Mouse (Mus musculus) limb, embryonic 12.5 days (tissue): ENCODE data around the gene AC131692.1. TPM values are rescaled to one million over a fixed set of nuclear protein-coding genes. Genes with fewer than 3 reads are reported as not detected.
A peak's percentile ranks its signal among the peaks of the same experiment; 100 is the strongest.

ENCODE experiments used
- ATAC-seq: fragments of 200-750 bp; cut with Nextera tagmentation; 2 replicates; pipeline ENCODE4 v1.8.0; 2017; ENCODE audit warnings: low read depth, moderate TSS enrichment; ENCODE audit not compliant: insufficient number of reproducible peaks, insufficient read depth, low FRiP score, low TSS enrichment
- H3K27ac ChIP-seq: fragments of 300-500 bp; sonication (generic); 2 replicates; pipeline ENCODE4 v1.5.1; 2016; ENCODE audit warnings: mild to moderate bottlenecking, moderate library complexity
- H3K27me3 ChIP-seq: fragments of 300-500 bp; sonication (generic); 2 replicates; pipeline ENCODE4 v1.6.1; 2016; ENCODE audit warnings: mild to moderate bottlenecking, moderate library complexity
- H3K36me3 ChIP-seq: fragments of 300-500 bp; sonication (generic); 2 replicates; pipeline ENCODE4 v1.6.1; 2016; ENCODE audit warnings: mild to moderate bottlenecking, moderate library complexity
- H3K4me1 ChIP-seq: fragments of 300-500 bp; sonication (generic); replicated peaks from 2 replicates; pipeline ENCODE4 v1.6.1; 2016
- H3K4me2 ChIP-seq: fragments of 300-500 bp; sonication (generic); 2 replicates; pipeline ENCODE4 v1.6.1; 2016; ENCODE audit warnings: mild to moderate bottlenecking, moderate library complexity
- H3K4me3 ChIP-seq: fragments of 300-500 bp; sonication (generic); replicated peaks from 2 replicates; pipeline ENCODE4 v1.5.1; 2016; ENCODE audit warnings: mild to moderate bottlenecking
- H3K9ac ChIP-seq: fragments of 300-500 bp; sonication (generic); replicated peaks from 2 replicates; pipeline ENCODE4 v1.6.1; 2016; ENCODE audit warnings: mild to moderate bottlenecking, moderate library complexity
- H3K9me3 ChIP-seq: fragments of 300-500 bp; sonication (generic); 2 replicates; pipeline ENCODE4 v1.6.1; 2016; ENCODE audit warnings: mild to moderate bottlenecking, moderate library complexity
- WGBS: fragments of 180-500 bp; shearing (Covaris S2); methylation state at CpG from one replicate; pipeline ENCODE4 v1.1.7; 2016; 5-methylcytosine and 5-hydroxymethylcytosine counted together
- polyA plus RNA-seq: library from polyadenylated mRNA; unstranded; fragments of >200 nt; fragmentation: Nextera tagmentation; extraction: Ambion mirVana; gene quantifications from 2 replicates; pipeline ENCODE4 v1.2.1, GENCODE M21; 2016

AC131692.1 gene
- polyA plus RNA-seq, 1 experiment from 2014 or later, result 0.56 TPM

DNA sequence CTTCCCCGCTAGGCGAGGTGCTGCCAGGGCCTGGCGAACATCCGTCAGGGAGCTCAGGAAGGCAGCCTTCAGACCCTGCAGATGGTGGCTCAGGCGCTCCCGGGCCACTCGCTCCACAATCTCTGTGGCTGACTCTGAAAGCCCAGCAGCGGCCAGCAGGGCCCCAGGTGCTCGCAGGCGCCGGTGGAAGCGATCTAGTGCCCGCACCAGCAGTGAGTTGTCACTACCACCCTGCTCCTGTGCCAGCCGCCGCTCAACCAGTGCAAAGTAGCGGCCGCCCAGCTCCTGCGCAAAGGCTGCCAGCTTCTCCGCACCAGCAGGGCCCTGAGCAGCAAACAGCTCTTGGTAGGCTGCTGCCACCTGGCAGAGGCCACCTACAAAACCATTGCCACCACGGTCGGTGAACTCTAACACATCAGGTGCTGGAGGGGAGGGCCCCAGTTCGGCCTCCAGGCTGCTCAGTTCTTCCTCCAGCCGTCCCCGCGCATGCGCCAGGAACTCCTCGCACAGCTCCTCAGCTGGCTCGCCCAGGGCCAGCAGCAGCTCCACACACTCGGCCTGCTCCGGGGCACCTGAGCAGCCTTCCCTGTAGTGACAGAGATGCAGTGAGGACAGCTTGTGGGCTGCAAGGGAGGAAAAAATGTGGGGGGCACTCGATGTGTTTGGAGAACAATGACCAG, 23.5 kb upstream of the AC131692.1 start:
- no peak for ATAC-seq
- no peak overlapping the region for H3K4me2 ChIP-seq
- no peak overlapping the region for H3K4me3 ChIP-seq
- peaks cover 63% of the 10 kb centered on the region for H3K36me3 ChIP-seq
- H3K9ac ChIP-seq, result no peak overlapping the region
- peaks cover 22% of the 10 kb centered on the region for H3K4me1 ChIP-seq
- H3K27ac ChIP-seq, result no peak overlapping the region
- H3K27me3 ChIP-seq, result no peaks in the 10 kb centered on the region
- no peaks in the 10 kb centered on the region for H3K9me3 ChIP-seq
- 90% methylated on average over 31 of the region's 31 CpGs for WGBS

DNA sequence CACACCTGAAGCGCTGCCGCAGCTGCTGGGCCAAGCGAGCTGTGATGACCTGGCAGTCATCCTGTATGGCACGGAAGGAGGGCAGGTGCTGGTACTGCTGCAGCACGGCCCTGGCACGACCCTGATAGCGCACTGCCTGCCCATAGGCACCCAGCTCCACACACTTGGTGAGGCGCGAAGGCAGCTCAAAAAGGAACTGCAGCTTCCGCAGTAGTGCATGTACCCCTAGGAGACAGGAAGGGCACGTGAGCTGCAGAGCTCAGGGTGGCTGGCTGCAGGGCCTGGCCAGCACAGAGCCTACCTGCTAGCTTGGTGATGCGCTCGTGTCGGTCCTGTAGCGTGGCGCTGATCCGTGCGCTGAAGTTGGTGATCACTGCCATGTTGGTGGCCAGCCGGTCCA, 23.0 kb upstream of the AC131692.1 start:
- Histone ChIP-seq H3K9ac (no peak overlapping the region), H3K4me1 (peaks cover 24% of the 10 kb centered on the region), H3K27me3 (no peaks in the 10 kb centered on the region), H3K9me3 (no peaks in the 10 kb centered on the region), H3K4me3 (no peak overlapping the region), H3K4me2 (no peak overlapping the region), H3K36me3 (peaks cover 63% of the 10 kb centered on the region), H3K27ac (no peak overlapping the region)
- ATAC-seq, result no peak
- WGBS, result 91% methylated on average over 19 of the region's 19 CpGs

DNA sequence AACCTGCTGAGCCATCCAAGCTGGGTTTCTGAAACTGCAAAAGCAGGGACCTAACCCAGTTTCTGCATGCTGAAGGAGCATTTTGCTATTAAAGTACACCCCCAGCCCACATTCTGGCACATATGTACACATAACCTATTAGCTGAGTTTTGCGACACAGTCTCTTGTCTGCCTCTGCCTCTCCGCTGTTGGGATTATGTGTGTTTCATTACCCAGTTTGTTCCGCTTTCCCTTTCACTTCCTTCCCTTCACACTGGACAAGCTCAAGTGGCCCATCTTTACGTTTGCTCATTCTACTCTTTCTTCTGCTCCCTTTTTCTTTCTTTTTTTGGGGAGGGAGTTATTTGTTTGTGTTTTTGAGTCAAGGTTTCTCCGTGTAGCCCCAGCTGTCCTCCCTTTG, 20.3 kb upstream of the AC131692.1 start:
- H3K36me3 ChIP-seq, result peaks cover 58% of the 10 kb centered on the region

DNA sequence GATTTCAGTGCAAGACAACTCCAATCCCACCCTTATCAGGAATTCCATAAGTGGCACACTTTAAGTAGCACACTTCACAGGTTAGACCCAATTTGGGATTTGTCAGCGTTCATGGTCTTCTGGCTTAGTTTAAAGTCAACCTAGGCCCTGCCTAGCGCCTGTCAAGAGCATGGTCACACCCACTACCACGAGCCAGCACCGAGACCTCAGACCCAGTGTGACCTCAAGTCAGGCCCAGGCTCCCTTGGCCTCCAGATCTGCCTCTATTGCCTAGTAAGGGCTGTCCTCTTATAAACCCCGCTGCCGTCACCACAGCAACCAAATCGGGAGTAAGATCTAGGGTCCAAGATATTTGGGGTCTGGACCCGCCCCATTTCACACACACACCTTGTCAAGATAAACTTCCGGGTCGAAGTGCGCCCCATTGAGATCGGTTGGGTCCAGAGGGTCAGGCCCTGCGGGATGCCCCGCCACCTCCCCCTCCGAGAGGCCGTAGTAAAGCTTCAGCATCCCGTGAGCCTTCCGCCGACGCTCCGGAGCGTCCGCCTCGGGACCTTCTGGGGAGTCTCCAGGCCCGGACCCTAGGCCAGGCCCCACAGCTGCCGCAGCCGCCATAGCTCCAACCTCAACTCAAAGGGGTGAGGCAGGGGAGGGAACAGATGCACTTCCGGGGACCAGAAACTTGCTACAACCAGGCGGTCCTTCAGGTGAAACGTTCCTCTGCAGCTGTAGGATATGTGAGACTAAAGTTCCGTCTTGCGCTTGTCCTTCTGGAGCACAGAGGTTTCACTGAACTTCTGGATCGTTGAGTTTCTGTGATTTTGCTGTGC, 17.4 kb upstream of the AC131692.1 start, which contains the start of gene Vps51:
Gene Vps51 (minus strand): TSS at position 668 of the 830 bp plus-strand sequence.
- peak within 1 kb of the TSS; percentile 90 for H3K4me2 ChIP-seq
- H3K9me3 ChIP-seq, result no peaks in the 10 kb centered on the region
- peaks cover 14% of the 10 kb centered on the region for H3K4me1 ChIP-seq
- peaks cover 51% of the 10 kb centered on the region for H3K36me3 ChIP-seq
- ATAC-seq, result peak; percentile 84
- H3K4me3 ChIP-seq, result peak within 1 kb of the TSS; percentile 78
- H3K27me3 ChIP-seq, result no peaks in the 10 kb centered on the region
- peak within 1 kb of the TSS; percentile 77 for H3K9ac ChIP-seq
- 1% methylated on average over 33 of the region's 33 CpGs for WGBS
- H3K27ac ChIP-seq, result peak within 1 kb of the TSS; percentile 80

More for the DNA sequence above, 20.3 kb upstream of the AC131692.1 start:
- Histone ChIP-seq H3K27me3 (no peaks in the 10 kb centered on the region), H3K4me2 (no peak overlapping the region), H3K9ac (no peak overlapping the region), H3K4me3 (no peak overlapping the region), H3K4me1 (peaks cover 14% of the 10 kb centered on the region), H3K27ac (no peak overlapping the region), H3K9me3 (no peaks in the 10 kb centered on the region)
- ATAC-seq, result no peak
- WGBS, result 93% methylated on average over 5 of the region's 5 CpGs

DNA sequence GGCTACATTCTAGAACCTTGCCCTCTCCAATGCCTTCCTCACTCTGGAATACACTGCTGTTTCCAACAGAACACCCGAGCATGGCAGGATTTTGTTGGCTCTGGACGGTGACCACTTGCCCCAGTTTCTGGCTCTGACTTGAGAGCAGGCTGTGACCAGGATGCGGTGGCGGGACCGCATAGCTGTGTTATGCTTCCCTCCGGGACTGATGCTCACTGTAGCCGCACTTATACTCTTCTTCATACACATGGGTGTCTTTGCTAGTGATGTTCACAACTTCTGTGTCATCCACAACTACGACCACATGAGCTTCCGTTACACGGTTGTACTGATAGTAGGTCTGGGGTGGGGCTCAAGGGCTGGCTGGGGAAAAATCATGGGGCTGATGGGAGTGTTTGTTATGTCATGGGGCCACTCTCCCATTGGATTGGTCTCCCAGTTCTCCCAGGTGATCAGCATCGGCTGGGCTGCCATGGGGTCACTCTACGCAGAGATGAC, 14.2 kb upstream of the AC131692.1 start, which contains the start of gene Tmem262:
Gene Tmem262 (plus strand): TSS at position 51 of the 498 bp plus-strand sequence.
- H3K9ac ChIP-seq, result no peak within 1 kb of the TSS
- no peak for ATAC-seq
- H3K9me3 ChIP-seq, result no peaks in the 10 kb centered on the region
- H3K36me3 ChIP-seq, result peaks cover 35% of the 10 kb centered on the region
- H3K27me3 ChIP-seq, result no peaks in the 10 kb centered on the region
- H3K4me3 ChIP-seq, result no peak within 1 kb of the TSS
- WGBS, result 92% methylated on average over 12 of the region's 12 CpGs
- H3K27ac ChIP-seq, result no peak within 1 kb of the TSS
- H3K4me2 ChIP-seq, result no peak within 1 kb of the TSS
- H3K4me1 ChIP-seq, result peaks cover 24% of the 10 kb centered on the region

DNA sequence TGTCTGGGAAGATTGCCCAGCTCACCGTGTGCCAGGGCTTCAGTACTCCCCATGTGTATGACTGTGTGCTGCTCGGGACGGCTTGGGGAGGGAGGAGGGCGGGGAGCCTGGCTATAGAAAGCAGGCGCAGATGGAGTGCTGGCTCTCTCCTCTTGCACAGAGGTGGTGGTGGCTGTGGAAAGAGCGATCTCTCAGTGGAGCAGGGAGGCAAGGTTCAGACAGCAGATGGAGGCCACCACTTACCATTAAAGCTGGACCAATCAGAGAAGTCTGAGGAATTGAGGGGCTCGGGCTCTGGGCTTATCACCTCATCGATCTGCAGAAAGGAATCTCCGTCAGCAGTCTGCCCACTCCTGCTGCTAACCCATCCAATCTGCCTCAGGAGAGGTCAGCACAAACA, 12.1 kb upstream of the AC131692.1 start, which contains the start of gene Gm28374:
Gene Gm28374 (minus strand): TSS at position 101 of the 400 bp plus-strand sequence.
- peaks cover 43% of the 10 kb centered on the region for H3K36me3 ChIP-seq
- no peak within 1 kb of the TSS for H3K4me2 ChIP-seq
- WGBS, result 88% methylated on average over 9 of the region's 9 CpGs
- no peak within 1 kb of the TSS for H3K27ac ChIP-seq
- no peak within 1 kb of the TSS for H3K9ac ChIP-seq
- H3K27me3 ChIP-seq, result no peaks in the 10 kb centered on the region
- ATAC-seq, result no peak
- H3K4me1 ChIP-seq, result peaks cover 24% of the 10 kb centered on the region
- no peak within 1 kb of the TSS for H3K4me3 ChIP-seq
- no peaks in the 10 kb centered on the region for H3K9me3 ChIP-seq

DNA sequence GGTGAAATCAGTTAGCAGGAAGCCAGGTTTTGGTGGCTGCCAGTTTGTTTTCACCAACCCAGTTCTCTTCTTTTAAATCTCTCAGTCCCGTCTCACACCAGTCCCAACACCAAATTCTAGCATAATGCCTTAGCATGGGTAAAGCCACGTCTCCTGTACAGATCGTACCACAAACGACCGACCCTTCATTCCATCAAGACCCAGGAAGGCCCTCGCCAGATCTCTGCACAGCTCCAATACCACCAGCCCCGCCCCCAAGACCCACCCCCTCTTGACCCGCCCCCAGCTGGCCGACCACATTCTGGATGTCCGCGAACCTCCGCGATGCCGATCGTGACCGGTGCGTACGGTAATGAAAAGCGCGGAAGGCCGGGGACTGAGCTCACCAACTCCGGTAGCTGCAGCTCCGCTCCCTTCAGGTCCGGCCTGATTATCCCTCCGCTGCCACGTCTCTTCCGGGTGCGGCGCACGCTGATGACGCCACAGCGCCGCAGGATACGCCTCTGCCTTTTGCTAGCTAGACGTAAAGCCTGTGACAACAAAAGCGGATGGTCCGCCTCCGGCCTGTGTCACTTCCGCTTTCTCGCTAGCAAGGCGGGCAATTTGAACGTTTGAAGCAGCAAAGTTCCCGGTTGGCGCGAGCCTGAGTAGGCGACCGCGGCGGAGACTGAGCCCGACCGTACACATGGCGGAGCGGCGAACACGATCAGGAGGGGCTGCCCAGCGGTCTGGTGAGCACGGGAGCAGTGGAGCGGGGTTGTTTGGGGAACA, 9.6 kb upstream of the AC131692.1 start, which contains the start of the genes Zfpl1 and Cdca5:
Gene Zfpl1 (minus strand): TSS at position 479 of the 771 bp plus-strand sequence.
Gene Cdca5 (plus strand): TSS at position 506 of the 771 bp plus-strand sequence.
- under 1% methylated on average over 58 of the region's 58 CpGs for WGBS
- H3K9me3 ChIP-seq, result no peaks in the 10 kb centered on the region
- H3K9ac ChIP-seq, result peak within 1 kb of the TSS; percentile 70
- peak; percentile 89 for ATAC-seq
- H3K4me2 ChIP-seq, result peak within 1 kb of the TSS; percentile 96
- peak within 1 kb of the TSS; percentile 81 for H3K4me3 ChIP-seq
- H3K27me3 ChIP-seq, result no peaks in the 10 kb centered on the region
- H3K27ac ChIP-seq, result peak within 1 kb of the TSS; percentile 56
- peaks cover 17% of the 10 kb centered on the region for H3K4me1 ChIP-seq
- peaks cover 67% of the 10 kb centered on the region for H3K36me3 ChIP-seq

DNA sequence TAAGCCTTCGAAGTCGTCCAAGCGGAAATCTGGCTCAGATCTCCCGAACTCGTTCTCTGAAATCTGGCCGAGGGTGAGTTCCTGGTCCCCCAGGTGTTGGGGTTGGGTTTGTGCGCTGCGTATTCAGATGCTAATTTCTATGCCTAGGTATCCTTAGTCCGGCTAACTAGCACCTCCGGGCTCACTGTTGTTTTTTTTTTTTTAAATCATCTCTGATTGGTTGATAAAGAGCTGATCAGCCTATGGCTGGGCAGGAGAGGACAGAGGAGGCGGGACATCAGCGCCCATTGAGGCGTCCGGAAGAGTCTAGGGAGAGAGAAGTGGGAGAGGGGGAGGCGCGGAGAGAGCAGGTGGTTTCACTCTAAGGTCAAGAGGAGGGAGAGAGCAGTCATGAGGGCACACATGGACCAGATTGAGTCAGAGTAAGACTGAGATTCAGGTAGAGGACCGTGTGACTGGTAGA, 8.8 kb upstream of the AC131692.1 start:
- peak overlapping the region; percentile 96 for H3K4me2 ChIP-seq
- H3K9ac ChIP-seq, result peak overlapping the region; percentile 70
- H3K9me3 ChIP-seq, result no peaks in the 10 kb centered on the region
- H3K4me1 ChIP-seq, result peaks cover 17% of the 10 kb centered on the region
- no peaks in the 10 kb centered on the region for H3K27me3 ChIP-seq
- 1% methylated on average over 17 of the region's 17 CpGs for WGBS
- ATAC-seq, result 0 out of 2 replicates have a peak, but pooled peaks have one; percentile 34
- H3K27ac ChIP-seq, result peak overlapping the region; percentile 56
- H3K36me3 ChIP-seq, result peaks cover 67% of the 10 kb centered on the region
- peak overlapping the region; percentile 81 for H3K4me3 ChIP-seq

DNA sequence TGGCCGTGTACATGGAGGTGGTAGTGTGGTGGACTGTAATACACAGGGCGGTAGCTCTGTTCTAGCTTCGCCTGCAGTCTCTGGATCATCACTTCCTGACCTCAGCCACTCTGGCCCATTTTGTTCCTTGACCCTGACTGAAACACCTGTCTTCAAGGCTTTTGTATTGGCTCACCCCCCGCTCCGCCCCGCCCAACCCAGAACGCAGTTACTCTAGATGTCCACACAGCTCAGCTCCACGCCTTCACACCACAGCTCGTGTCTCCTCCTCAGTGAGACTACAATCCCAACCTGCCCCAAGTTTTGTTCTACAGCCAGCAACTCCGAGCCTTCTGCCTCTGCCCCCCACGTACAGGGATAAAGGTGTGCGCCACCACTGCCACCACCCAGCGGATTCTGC, 5.4 kb upstream of the AC131692.1 start:
- 95% methylated on average over 13 of the region's 13 CpGs for WGBS
- Histone ChIP-seq H3K4me3 (no peak overlapping the region), H3K36me3 (peaks cover 70% of the 10 kb centered on the region), H3K4me1 (peaks cover 11% of the 10 kb centered on the region), H3K9ac (no peak overlapping the region), H3K9me3 (no peaks in the 10 kb centered on the region), H3K4me2 (no peak overlapping the region), H3K27me3 (no peaks in the 10 kb centered on the region), H3K27ac (no peak overlapping the region)
- no peak for ATAC-seq

DNA sequence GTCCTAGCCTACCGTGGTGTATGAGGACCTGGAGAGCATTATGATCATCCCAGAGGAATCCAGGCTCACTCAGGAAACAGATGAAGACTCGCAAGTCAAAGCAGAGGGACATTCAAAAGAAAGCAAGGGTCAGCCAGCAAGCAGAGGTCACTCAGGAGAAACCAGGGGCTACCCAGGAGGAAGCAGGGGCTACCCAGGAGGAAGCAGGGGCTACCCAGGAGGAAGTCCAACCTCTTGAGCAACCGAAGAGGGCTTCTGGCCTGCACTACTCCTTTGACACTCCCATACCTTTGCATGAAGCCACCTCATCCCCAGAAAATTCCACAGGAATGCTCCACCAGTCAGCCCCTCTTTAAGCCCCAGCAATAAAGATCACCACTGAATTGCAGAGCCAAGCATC, 3.6 kb downstream of the AC131692.1 start:
- Histone ChIP-seq H3K4me1 (no peaks in the 10 kb centered on the region), H3K27me3 (no peaks in the 10 kb centered on the region), H3K27ac (no peak overlapping the region), H3K4me2 (no peak overlapping the region), H3K36me3 (peaks cover 48% of the 10 kb centered on the region), H3K9me3 (no peaks in the 10 kb centered on the region), H3K9ac (no peak overlapping the region), H3K4me3 (no peak overlapping the region)
- no peak for ATAC-seq
- 88% methylated on average over 3 of the region's 3 CpGs for WGBS
